Mouse (Mus musculus): ENCODE data around the gene Twf2. TPM values are rescaled to one million over a fixed set of nuclear protein-coding genes. Genes with fewer than 3 reads are reported as not detected.

The Twf2 gene
- polyA plus RNA-seq, 1 experiment from 2014 or later: 77.2 TPM

DNA sequence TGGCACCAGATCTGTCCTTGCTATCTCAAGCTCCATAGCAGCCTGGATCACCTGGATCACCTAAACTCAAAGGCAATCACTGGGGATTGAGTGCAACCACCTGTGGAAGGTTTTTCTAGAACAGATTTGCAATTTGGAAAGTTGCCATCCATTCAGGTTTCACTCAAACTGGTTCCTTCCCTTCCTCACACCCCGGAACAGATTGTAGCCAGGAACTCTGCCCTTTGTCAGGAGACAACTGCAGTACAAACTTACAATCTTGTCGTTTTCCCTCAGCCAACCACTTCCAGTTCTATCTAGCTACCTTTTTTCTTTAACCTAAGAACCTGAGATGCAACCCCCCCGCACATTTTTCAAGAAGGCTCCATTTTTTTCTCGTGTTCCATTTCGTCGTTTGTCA is 33.0 kb upstream of the Twf2 start:
- Histone ChIP-seq H3K4me1 (peaks cover 23% of the 10 kb centered on the region), H3K4me3 (peak overlapping the region; percentile 78; the same call in 1 of the 2 replicates), H3K9me3 (no peaks in the 10 kb centered on the region), H3K27ac (peak overlapping the region; percentile 96; the same call in 1 of the 2 replicates), H3K27me3 (ENCODE audit: insufficient read depth, poor library complexity, severe bottlenecking) (no peaks in the 10 kb centered on the region), H3K36me3 (no peaks in the 10 kb centered on the region)
- DNase-seq (ENCODE audit: low spot score): no peak
- 32% methylated on average over 6 of the region's 6 CpGs for WGBS

- peak; percentile 97 for DNase-seq (ENCODE audit: low spot score)
- H3K9me3 ChIP-seq: no peaks in the 10 kb centered on the region
- H3K4me1 ChIP-seq: peaks cover 23% of the 10 kb centered on the region
- no peaks in the 10 kb centered on the region for H3K36me3 ChIP-seq
- WGBS: under 1% methylated on average over 80 of the region's 81 CpGs
- peak within 1 kb of the TSS; percentile 78 for H3K4me3 ChIP-seq
- H3K27me3 ChIP-seq (ENCODE audit: insufficient read depth, poor library complexity, severe bottlenecking): no peaks in the 10 kb centered on the region
- peak within 1 kb of the TSS; percentile 96 for H3K27ac ChIP-seq
Measured at GRCm38 (mm10) chr9:106170556-106171345, 32.2 kb upstream of the Twf2 start, which contains the start of gene Wdr82. TSS of gene Wdr82 (plus strand) at chr9:106170928.

DNA sequence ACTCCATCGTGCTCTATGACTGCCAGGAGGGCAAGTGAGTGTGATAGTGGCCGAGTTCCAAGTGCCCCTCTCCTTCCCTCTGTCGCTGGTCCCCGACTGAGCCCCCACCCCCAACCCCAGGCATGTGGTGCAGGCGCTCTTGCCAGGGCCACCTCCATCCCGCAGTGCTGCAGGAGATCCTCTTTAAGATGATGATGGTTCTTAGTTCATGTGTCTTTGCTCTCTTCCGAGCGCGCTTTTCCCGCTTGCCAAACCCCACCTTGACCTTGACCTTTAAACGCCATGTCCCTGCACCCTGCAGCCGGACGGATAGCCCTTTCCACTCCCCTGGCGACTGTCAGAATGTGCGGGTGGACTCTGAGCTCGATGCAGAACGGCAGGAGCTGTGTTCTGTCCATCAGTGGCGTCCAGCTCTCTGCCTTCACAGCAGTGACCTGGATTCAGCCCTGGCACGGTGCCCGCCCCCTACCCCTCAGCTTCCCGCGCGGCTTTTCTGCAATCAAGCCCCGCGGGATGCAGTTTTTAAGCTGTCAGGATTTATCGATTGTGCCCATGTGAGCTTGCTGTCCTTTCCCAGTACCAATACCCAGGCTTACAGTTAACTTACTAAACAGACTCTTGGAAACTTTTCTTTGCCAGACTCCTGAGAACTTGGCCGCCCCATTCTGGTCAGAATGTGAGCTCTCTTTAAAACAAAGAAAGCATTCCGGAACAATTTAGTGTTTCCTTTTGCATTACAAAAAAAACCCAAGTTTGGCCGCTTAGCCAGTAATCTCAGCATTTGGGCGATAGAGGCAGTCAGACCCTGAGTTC is 31.4 kb upstream of the Twf2 start:
- peaks cover 23% of the 10 kb centered on the region for H3K4me1 ChIP-seq
- under 1% methylated on average over 30 of the region's 30 CpGs for WGBS
- no peaks in the 10 kb centered on the region for H3K9me3 ChIP-seq
- H3K4me3 ChIP-seq: peak overlapping the region; percentile 78
- peak; percentile 87 for DNase-seq (ENCODE audit: low spot score)
- H3K36me3 ChIP-seq: peaks cover 8% of the 10 kb centered on the region
- peak overlapping the region; percentile 96 for H3K27ac ChIP-seq
- H3K27me3 ChIP-seq (ENCODE audit: insufficient read depth, poor library complexity, severe bottlenecking): no peaks in the 10 kb centered on the region

DNA sequence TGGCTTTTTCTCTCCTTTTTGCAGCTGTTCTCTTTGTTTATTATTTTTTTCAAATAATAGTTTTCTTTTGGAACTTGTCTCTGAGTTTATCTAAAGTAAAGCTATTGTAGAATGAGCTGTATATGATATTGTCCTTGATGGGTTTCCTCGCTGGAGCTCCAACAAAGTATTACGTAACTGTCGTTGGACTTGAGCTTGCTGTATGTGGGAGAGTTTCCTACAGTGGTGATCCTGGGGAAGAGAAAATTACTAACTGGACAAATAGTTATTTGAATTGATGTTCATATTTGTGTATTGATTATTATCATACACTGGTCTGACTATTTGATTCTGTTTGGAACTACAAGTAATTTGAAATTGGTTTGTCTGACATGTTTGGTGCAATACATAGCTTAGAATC is 30.4 kb upstream of the Twf2 start:
- Histone ChIP-seq H3K36me3 (peaks cover 17% of the 10 kb centered on the region), H3K9me3 (no peaks in the 10 kb centered on the region), H3K4me3 (peak overlapping the region; percentile 78), H3K4me1 (peaks cover 23% of the 10 kb centered on the region), H3K27me3 (ENCODE audit: insufficient read depth, poor library complexity, severe bottlenecking) (no peaks in the 10 kb centered on the region), H3K27ac (no peak overlapping the region)
- WGBS: 32% methylated on average over 3 of the region's 3 CpGs
- no peak for DNase-seq (ENCODE audit: low spot score)

- Histone ChIP-seq H3K27me3 (ENCODE audit: insufficient read depth, poor library complexity, severe bottlenecking) (no peaks in the 10 kb centered on the region), H3K36me3 (peaks cover 26% of the 10 kb centered on the region), H3K4me3 (peak overlapping the region; percentile 78), H3K4me1 (peaks cover 23% of the 10 kb centered on the region), H3K27ac (no peak overlapping the region), H3K9me3 (no peaks in the 10 kb centered on the region)
- WGBS: 73% methylated on average over 2 of the region's 2 CpGs
- DNase-seq (ENCODE audit: low spot score): no peak
Measured at GRCm38 (mm10) chr9:106173363-106173762, 29.5 kb upstream of the Twf2 start.

GRCm38 (mm10) chr9:106175552-106176200 is 27.2 kb upstream of the Twf2 start:
- no peaks in the 10 kb centered on the region for H3K27me3 ChIP-seq (ENCODE audit: insufficient read depth, poor library complexity, severe bottlenecking)
- peaks cover 49% of the 10 kb centered on the region for H3K36me3 ChIP-seq
- H3K4me3 ChIP-seq: no peak overlapping the region
- H3K9me3 ChIP-seq: no peaks in the 10 kb centered on the region
- no peak for DNase-seq (ENCODE audit: low spot score)
- no peak overlapping the region for H3K27ac ChIP-seq
- H3K4me1 ChIP-seq: peaks cover 13% of the 10 kb centered on the region
- WGBS: 68% methylated on average over 3 of the region's 3 CpGs

- WGBS: 92% methylated on average over 5 of the region's 5 CpGs
- H3K36me3 ChIP-seq: peaks cover 60% of the 10 kb centered on the region
- no peak overlapping the region for H3K4me3 ChIP-seq
Measured at GRCm38 (mm10) chr9:106176769-106177168, 26.1 kb upstream of the Twf2 start.

GRCm38 (mm10) chr9:106177799-106178198 is 25.1 kb upstream of the Twf2 start:
- no peaks in the 10 kb centered on the region for H3K9me3 ChIP-seq
- H3K4me3 ChIP-seq: no peak overlapping the region
- peaks cover 13% of the 10 kb centered on the region for H3K4me1 ChIP-seq
- no peak for DNase-seq (ENCODE audit: low spot score)
- peaks cover 70% of the 10 kb centered on the region for H3K36me3 ChIP-seq
- no peak overlapping the region for H3K27ac ChIP-seq
- WGBS: 94% methylated on average over 6 of the region's 6 CpGs
- H3K27me3 ChIP-seq (ENCODE audit: insufficient read depth, poor library complexity, severe bottlenecking): no peaks in the 10 kb centered on the region

More at GRCm38 (mm10) chr9:106176769-106177168, 26.1 kb upstream of the Twf2 start:
- H3K4me1 ChIP-seq: peaks cover 13% of the 10 kb centered on the region
- H3K27ac ChIP-seq: no peak overlapping the region
- DNase-seq (ENCODE audit: low spot score): no peak
- H3K27me3 ChIP-seq (ENCODE audit: insufficient read depth, poor library complexity, severe bottlenecking): no peaks in the 10 kb centered on the region
- H3K9me3 ChIP-seq: no peaks in the 10 kb centered on the region

DNA sequence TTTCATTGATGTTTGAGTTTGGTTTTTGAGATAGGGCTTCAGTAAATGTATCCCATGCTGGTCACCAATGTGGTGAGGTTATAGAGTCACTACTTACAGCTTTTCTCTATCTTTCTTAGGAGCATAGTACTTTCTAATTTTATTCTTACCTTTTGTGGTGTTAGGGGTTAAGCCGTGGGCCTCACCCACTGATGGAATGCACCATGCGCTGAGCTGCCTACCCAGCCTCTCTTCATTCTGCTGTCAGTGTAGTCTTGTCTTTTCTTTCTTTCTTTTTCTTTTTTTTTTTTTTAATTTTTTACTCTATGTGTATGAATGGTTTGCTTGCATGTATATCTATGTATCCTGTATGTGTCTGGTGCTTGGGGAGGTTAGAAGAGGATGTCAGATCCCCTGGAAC is 23.5 kb upstream of the Twf2 start:
- Histone ChIP-seq H3K36me3 (peaks cover 87% of the 10 kb centered on the region), H3K4me3 (no peak overlapping the region), H3K27ac (no peak overlapping the region), H3K4me1 (no peaks in the 10 kb centered on the region; the same call in 1 of the 2 replicates), H3K27me3 (ENCODE audit: insufficient read depth, poor library complexity, severe bottlenecking) (no peaks in the 10 kb centered on the region), H3K9me3 (no peaks in the 10 kb centered on the region)
- WGBS: 82% methylated on average over 2 of the region's 2 CpGs
- DNase-seq (ENCODE audit: low spot score): no peak

GRCm38 (mm10) chr9:106179964-106180363 is 22.9 kb upstream of the Twf2 start:
- 93% methylated on average over 3 of the region's 3 CpGs for WGBS
- H3K4me1 ChIP-seq: no peaks in the 10 kb centered on the region; the same call in 1 of the 2 replicates
- no peaks in the 10 kb centered on the region for H3K9me3 ChIP-seq
- no peak overlapping the region for H3K4me3 ChIP-seq
- peaks cover 92% of the 10 kb centered on the region for H3K36me3 ChIP-seq
- no peaks in the 10 kb centered on the region for H3K27me3 ChIP-seq (ENCODE audit: insufficient read depth, poor library complexity, severe bottlenecking)
- no peak for DNase-seq (ENCODE audit: low spot score)
- no peak overlapping the region for H3K27ac ChIP-seq

- Histone ChIP-seq H3K36me3 (peaks cover 99% of the 10 kb centered on the region), H3K27me3 (ENCODE audit: insufficient read depth, poor library complexity, severe bottlenecking) (no peaks in the 10 kb centered on the region), H3K4me1 (no peaks in the 10 kb centered on the region), H3K4me3 (no peak overlapping the region), H3K9me3 (no peaks in the 10 kb centered on the region), H3K27ac (no peak overlapping the region)
- no peak for DNase-seq (ENCODE audit: low spot score)
- WGBS: 92% methylated on average over 4 of the region's 4 CpGs
Measured at GRCm38 (mm10) chr9:106182146-106182545, 20.8 kb upstream of the Twf2 start.

DNA sequence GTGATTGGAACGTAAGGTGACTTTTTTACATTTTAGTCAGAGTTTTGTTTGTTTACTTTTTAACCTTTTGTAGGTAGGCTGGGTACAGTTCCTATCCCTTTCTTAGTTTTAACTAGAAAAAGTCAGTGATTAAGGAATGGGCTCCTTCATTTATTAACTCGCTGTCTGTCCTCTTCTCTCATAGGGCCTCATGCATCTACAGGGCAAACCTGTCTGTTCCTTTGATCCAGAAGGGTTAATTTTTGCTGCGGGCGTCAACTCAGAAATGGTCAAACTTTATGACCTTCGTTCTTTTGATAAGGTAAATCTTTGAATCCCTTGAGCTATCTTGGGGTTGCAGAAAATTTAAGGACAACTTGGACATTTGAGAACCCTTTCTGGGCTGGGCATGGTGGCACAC is 18.9 kb upstream of the Twf2 start:
- H3K27me3 ChIP-seq (ENCODE audit: insufficient read depth, poor library complexity, severe bottlenecking): no peaks in the 10 kb centered on the region
- H3K9me3 ChIP-seq: no peaks in the 10 kb centered on the region
- no peak overlapping the region for H3K27ac ChIP-seq
- DNase-seq (ENCODE audit: low spot score): no peak
- whole genome bisulfite sequencing: 91% methylated on average over 5 of the region's 5 CpGs
- no peak overlapping the region for H3K4me3 ChIP-seq
- H3K36me3 ChIP-seq: peaks cover 99% of the 10 kb centered on the region
- H3K4me1 ChIP-seq: no peaks in the 10 kb centered on the region

- H3K9me3 ChIP-seq: no peaks in the 10 kb centered on the region
- no peaks in the 10 kb centered on the region for H3K27me3 ChIP-seq (ENCODE audit: insufficient read depth, poor library complexity, severe bottlenecking)
- DNase-seq (ENCODE audit: low spot score): no peak
- 100% methylated on average over 1 of the region's 1 CpGs for WGBS
- H3K4me3 ChIP-seq: no peak overlapping the region
- peaks cover 90% of the 10 kb centered on the region for H3K36me3 ChIP-seq
- no peak overlapping the region for H3K27ac ChIP-seq
- no peaks in the 10 kb centered on the region for H3K4me1 ChIP-seq
Measured at GRCm38 (mm10) chr9:106191355-106191754, 11.6 kb upstream of the Twf2 start.

All from heart, embryonic 10.5 days (tissue).